Mouse (Mus musculus): ENCODE results near the gene Hist1h2ba.

- TF ChIP-seq POLR2A (IDR thresholded peaks at IDR 0.05; ENCODE audit: borderline replicate concordance, insufficient read depth, low read length) (no peak), CTCF (IDR thresholded peaks at IDR 0.05; ENCODE audit: borderline replicate concordance, insufficient read depth, low read depth, low read length) (no peak)
Observed at GRCm38 (mm10) chr13:23885540-23885939, 48.4 kb downstream of the Hist1h2ba start.

All from cerebellum, adult 2 months (tissue).